Mouse (Mus musculus): ENCODE data around the gene Macrod2. TPM values are rescaled to one million over a fixed set of nuclear protein-coding genes. Genes with fewer than 3 reads are reported as not detected.

Gene Macrod2
- total RNA-seq, 1 experiment from 2014 or later, result 7.5 TPM

GRCm38 (mm10) chr2:141312136-141312948 is 917.2 kb downstream of the Macrod2 start:
- no peak for DNase-seq

- DNase-seq, result no peak
These were observed 920.2 kb downstream of the Macrod2 start for GRCm38 (mm10) chr2:141315349-141315748.

DNA sequence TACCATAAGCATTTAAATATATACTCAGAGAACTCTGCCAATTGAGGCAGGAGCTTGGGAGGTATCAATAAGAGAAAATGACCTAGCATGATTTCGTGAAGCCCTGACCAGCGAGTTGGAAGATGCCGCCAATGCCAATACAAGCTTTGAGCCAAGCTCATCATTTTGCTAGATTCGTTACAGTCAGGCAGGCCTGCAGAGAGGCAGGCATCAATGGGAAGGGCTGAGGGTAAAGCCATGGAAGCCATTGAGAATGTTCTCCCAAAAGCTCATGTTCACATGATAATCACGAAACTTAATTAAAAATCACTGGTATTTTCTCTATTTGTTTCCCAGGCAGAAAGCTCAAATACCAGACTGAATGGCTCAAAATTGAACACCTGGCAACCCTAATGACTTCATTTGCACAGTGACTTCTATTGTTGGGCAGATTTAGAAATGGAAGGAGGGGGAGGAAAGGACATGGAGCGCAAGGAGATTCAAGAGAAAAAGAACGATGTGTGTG is 928.9 kb downstream of the Macrod2 start:
- DNase-seq, result no peak

- no peak for DNase-seq
These were observed 932.2 kb downstream of the Macrod2 start for GRCm38 (mm10) chr2:141327296-141327695.

DNA sequence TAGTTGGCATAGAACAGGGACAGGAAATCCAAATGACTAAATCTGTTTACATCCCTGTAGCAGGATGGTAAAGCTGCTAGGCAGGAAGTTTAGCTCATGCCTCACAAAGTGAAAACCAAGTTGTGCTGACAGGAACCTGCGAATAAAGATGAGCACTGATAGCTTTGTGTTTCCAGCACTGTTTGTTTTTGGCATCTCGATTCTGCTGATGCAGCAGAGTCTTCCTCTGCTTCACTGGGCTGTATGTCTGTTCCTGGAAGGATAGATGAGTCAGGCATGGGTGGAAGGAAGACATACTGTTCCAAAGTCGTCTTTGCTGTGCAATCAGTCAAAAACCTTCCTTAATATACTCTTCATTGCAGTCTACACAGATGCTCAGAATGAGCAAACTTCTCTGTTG is 942.6 kb downstream of the Macrod2 start:
- DNase-seq, result no peak

- DNase-seq, result no peak
These were observed 949.0 kb downstream of the Macrod2 start for GRCm38 (mm10) chr2:141343988-141344535.

DNA sequence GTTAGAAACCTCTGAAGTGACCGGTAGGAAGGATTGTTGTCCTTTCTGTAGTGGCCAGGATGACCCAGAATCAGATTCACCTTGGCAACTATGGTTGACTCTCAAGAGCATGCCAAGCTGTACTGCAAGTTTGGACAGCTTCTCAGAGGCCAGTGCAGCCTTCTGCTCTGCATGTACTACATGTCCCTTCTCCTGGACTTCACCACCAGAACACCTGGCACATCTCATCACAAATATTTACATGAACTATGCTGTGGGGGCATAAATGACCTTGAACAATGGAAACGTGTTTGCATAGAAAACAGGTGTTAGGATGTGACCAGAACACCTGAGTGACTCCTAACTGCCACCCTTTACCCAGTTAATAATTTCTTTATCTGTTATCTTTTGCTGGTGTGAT is 957.5 kb downstream of the Macrod2 start:
- DNase-seq, result no peak

DNA sequence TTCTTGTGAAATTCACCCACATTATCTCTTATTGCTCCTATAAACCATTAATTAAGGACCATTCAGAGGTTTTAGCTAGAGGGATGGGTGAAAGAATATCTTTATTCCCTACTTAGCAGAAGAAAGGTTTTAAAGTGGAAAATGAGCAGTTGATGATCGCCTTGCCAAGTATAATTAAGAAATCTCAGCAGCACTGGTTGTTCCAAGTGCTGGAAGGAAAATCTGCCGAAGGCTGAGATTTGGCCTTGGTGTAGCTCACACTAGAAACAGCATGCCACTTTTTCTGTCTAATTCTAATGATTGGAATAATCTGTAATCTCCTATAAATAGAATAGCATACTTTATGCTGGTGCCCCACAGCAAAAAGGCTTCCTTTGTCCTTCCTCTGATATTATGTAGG is 993.5 kb downstream of the Macrod2 start:
- no peak for DNase-seq

DNA sequence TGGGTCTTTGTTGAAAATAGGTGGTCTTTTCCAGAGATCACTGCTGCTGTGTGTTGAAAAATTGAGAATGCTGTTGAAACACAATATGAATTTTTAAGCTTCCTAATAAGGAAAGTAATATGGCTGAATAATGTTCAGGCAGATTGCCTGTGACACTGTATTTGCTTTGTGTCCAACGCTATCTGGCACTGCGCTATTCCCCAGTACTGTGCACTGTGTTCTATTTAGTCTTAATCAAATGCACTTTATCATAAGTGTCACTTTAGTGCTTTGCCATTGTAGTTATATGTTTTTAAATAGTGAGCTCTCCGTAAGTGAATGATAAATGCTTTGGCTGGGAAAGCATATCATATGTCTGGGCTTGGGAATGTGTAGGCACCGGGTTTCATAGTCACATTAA is 996.1 kb downstream of the Macrod2 start:
- no peak for DNase-seq

GRCm38 (mm10) chr2:141394806-141395205 is 999.7 kb downstream of the Macrod2 start:
- DNase-seq, result no peak

DNA sequence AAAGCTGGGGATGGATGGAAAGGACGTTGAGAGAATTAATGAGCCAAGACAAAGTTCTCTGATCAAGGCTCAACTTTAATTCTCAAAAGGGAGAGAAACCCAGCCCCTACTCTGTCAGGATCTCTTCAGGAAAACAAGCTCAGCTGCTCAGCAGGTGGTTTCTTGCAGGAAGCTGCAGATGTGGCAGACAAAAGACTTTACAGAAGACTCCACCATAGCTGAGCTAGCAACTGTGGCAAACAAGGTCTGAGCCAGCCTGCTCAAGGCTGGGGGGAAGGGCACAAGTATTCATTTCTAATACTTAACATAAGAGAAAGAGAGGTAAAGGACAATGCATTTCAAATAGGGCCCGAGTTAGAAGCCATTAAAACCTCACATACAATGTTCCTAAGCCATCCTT is 1013.7 kb downstream of the Macrod2 start:
- DNase-seq, result no peak

- DNase-seq, result no peak
These were observed 1021.3 kb downstream of the Macrod2 start for GRCm38 (mm10) chr2:141416436-141416835.

DNA sequence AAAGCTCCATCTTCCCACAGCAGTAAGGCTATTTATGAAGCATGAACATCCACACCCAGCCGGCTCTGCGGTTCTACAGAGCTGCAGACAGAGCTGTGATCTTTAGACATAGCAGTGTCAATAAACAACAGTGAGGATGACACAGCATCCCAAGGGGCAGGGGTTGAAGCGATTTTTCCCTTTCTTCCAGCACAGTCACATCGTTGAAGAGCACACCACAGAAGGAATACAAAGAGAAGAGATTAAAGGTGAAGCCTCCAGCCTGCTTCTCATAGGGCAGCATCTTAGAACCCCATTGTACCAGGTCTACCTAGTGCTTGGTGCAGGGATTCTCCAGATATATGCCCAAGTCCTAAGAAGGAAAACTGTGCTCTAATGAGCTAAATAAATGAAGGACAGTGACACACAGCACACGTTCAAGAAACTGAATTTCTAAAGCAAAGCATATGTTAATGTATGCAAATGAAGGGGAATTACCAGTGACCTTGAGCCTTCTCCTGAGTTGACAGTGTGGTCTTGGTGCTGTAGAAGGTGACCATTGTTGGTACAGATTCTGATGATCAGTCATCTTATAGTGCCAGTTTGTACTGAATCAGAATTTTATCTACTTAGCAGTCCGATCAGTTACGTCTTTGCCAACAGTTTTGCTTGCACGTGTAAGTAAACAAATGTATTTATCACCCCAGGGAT is 1021.9 kb downstream of the Macrod2 start:
- DNase-seq, result no peak

DNA sequence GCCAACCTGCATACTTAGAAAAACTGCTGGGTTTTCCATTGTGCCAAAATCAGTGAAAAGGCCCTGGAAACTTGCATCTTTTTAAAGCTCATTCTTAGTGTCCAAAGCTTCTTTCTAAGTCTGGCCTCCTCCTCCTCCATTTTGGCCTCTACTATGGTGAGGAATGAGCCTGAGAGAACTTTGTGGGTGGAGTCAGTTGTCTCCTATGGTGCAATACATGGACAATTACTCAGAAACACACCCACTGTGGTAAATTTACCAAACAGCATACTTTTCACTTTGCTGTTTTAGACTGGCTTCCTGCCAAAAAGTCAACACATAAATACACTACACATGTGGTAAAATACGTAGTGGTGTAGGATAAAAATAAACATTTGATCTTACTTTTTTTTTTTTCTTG is 1024.7 kb downstream of the Macrod2 start:
- no peak for DNase-seq

- no peak for DNase-seq
These were observed 1039.0 kb downstream of the Macrod2 start for GRCm38 (mm10) chr2:141434084-141434483.

GRCm38 (mm10) chr2:141434731-141435570 is 1039.8 kb downstream of the Macrod2 start:
- DNase-seq, result peak; percentile 19

DNA sequence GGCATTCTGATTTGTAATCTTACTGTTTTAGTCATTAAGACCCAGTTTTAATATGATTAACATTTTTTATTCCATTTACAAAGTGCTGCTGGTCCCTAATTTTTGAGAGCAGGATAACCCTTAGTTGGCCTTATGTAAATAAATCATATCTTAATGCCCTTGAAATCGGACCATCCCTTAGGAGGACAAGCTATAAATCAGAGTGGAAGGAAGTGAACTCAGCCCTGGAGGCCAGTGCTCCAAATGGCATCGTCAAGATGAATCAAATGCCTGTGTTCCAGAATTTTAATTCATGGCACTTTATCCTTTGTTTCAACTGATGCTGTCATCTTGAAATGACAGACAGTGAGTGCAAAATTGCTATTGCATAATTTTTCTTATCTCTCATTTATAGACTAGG is 1046.8 kb downstream of the Macrod2 start:
- peak; percentile 4 for DNase-seq

DNA sequence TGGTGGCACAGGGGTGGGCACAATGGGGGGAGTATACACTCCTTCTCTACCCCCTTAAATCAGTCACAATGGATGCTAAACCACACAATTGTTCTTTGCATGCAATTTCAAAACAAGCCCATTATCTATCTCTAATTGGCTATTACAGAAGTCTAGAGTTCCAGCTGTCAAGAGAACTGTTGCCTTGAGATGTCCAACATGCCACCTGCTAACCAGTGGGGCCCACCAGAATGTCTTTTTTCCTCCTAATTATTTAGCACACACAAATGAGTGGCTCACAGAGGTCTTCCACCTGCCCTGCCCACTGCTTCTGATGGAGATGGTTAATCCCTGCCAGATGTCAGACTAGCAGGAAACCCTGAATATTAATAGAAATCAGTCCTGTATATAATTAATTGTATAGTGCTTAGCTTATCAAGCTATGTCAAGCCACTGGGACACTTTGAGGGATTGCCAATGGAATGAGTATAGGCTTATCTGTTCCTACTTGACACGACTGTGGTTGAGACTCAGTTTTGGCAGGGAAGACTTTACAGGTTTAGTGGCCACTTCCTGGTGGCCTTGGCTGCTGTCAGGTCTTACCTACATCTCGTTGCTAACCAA is 1054.1 kb downstream of the Macrod2 start:
- DNase-seq, result no peak

DNA sequence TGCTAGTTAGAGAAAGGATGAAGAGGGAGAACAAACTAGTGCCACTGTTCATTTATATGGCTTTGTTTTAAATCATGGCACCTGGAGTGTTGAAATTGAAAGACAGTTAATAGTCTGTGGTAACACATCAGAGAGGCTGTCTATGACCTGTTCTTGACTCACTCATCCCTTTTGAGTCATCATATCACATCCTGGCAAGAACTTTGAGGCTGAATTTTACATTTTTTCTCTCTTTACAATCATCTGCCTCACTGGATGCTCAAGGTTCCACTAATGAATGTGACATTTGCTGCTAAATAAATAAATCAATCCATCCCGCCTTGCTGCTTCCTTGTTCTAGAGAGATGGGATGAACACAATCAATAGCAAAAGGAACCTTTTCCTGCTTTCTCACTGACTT is 1068.8 kb downstream of the Macrod2 start:
- DNase-seq, result no peak

DNA sequence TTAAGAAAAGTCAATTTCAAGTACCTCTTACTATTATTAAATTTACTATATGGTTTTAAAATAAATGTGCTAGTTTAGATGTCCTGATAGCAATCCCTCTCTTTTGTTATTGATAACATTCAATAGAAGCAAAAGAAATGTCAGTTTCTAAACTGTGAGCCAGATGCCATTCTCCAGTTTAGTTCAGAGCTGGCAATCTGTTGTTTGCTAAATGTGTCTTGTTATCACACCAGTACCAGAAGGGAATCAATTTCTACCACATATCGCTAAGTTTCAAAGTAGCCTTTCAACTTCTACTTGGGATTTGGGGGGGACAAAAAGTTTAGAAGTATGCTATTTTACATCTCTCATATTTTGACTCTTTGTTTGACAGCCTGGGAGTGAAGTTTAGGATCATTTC is 1077.7 kb downstream of the Macrod2 start:
- DNase-seq, result no peak

DNA sequence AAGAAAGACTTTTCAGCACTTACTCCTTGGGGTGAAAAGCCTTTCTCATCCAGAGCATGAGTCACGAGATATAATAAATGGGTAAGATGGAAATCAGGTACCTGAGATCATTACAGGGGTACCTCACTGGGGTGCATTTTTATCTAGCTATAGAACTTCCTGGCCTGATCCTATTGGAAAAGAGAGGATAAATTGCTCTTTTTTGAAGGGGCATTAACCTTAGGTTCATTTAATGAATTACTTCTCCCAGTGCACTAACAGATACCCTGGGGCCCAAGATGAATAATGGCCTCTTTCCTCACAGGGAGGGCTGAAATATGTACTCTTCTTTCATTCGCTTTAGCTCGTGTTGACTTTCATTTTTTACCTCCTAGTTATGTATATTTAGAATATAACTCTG is 1082.5 kb downstream of the Macrod2 start:
- no peak for DNase-seq

GRCm38 (mm10) chr2:141490518-141490917 is 1095.4 kb downstream of the Macrod2 start:
- DNase-seq, result no peak

Measured in adrenal gland, postnatal 14 days (tissue).